Mouse (Mus musculus) intestine, embryonic 16.5 days (tissue): ENCODE measurements around the gene Brap. TPM values are rescaled to one million over a fixed set of nuclear protein-coding genes. Genes with fewer than 3 reads are reported as not detected.
A peak's percentile ranks its signal among the peaks of the same experiment; 100 is the strongest.
"Not testable (repeated sequence)": the region's sequence is repeated elsewhere in the genome, so short reads cannot be mapped to it uniquely, and the experiment has no call there.

Source experiments
- ATAC-seq: fragments of 200-750 bp; cut with Nextera tagmentation; 2 replicates; pipeline ENCODE4 v1.8.0; 2017; ENCODE audit warnings: moderate TSS enrichment, moderate library complexity
- H3K27ac ChIP-seq: fragments of 300-500 bp; sonication (generic); 2 replicates; pipeline ENCODE4 v1.5.1; 2014; ENCODE audit warnings: mild to moderate bottlenecking, low read length
- H3K27me3 ChIP-seq: fragments of 300-500 bp; sonication (generic); replicated peaks from 2 replicates; pipeline ENCODE4 v1.6.1; 2014; ENCODE audit warnings: low read length, control low read depth, mixed read lengths; ENCODE audit not compliant: control insufficient read depth, insufficient read depth
- H3K36me3 ChIP-seq: fragments of 300-500 bp; sonication (generic); 2 replicates; pipeline ENCODE4 v1.6.1; 2014; ENCODE audit warnings: low read length, control low read depth; ENCODE audit not compliant: control insufficient read depth, insufficient read depth
- H3K4me1 ChIP-seq: fragments of 300-500 bp; sonication (generic); 2 replicates; pipeline ENCODE4 v1.6.1; 2014; ENCODE audit warnings: low read length, control low read depth, mixed read lengths; ENCODE audit not compliant: control insufficient read depth, insufficient read depth
- H3K4me2 ChIP-seq: fragments of 300-500 bp; sonication (generic); 2 replicates; pipeline ENCODE4 v1.6.1; 2014; ENCODE audit warnings: low read depth, low read length, control low read depth
- H3K4me3 ChIP-seq: fragments of 300-500 bp; sonication (generic); 2 replicates; pipeline ENCODE4 v1.5.1; 2014; ENCODE audit warnings: mild to moderate bottlenecking, low read length
- H3K9ac ChIP-seq: fragments of 300-500 bp; sonication (generic); 2 replicates; pipeline ENCODE4 v1.6.1; 2014; ENCODE audit warnings: low read depth, low read length
- H3K9me3 ChIP-seq: fragments of 300-500 bp; sonication (generic); 2 replicates; pipeline ENCODE4 v1.6.1; 2016; ENCODE audit warnings: low read length, control low read depth; ENCODE audit not compliant: control insufficient read depth
- WGBS: fragments of 180-500 bp; shearing (Covaris S2); extraction: QIAGEN DNeasy Blood & Tissue Kit; methylation state at CpG from one replicate; pipeline ENCODE4 v1.1.7; 2014; 5-methylcytosine and 5-hydroxymethylcytosine counted together
- polyA plus RNA-seq: library from polyadenylated mRNA; unstranded; fragments of >200 nt; fragmentation: Nextera tagmentation; extraction: Ambion mirVana; gene quantifications from 2 replicates; pipeline ENCODE4 v1.2.1, GENCODE M21; 2015

The Brap gene
- polyA plus RNA-seq, 1 experiment from 2014 or later, result 26.4 TPM

GRCm38 (mm10) chr5:121634668-121635067, 25.7 kb upstream of the Brap start:
- H3K9me3 ChIP-seq, result no peaks in the 10 kb centered on the region
- H3K36me3 ChIP-seq, result no peaks in the 10 kb centered on the region
- WGBS, result 90% methylated on average over 5 of the region's 5 CpGs
- no peak for ATAC-seq
- H3K9ac ChIP-seq, result no peak overlapping the region
- H3K27ac ChIP-seq, result no peak overlapping the region
- no peak overlapping the region for H3K4me2 ChIP-seq
- no peaks in the 10 kb centered on the region for H3K27me3 ChIP-seq
- no peaks in the 10 kb centered on the region for H3K4me1 ChIP-seq
- H3K4me3 ChIP-seq, result no peak overlapping the region

- Histone ChIP-seq H3K4me2 (no peak overlapping the region), H3K9ac (no peak overlapping the region), H3K9me3 (no peaks in the 10 kb centered on the region), H3K27me3 (no peaks in the 10 kb centered on the region), H3K36me3 (no peaks in the 10 kb centered on the region), H3K27ac (no peak overlapping the region), H3K4me3 (no peak overlapping the region), H3K4me1 (no peaks in the 10 kb centered on the region)
- WGBS, result 87% methylated on average over 6 of the region's 6 CpGs
- no peak for ATAC-seq
Measured at GRCm38 (mm10) chr5:121637296-121637695, 23.1 kb upstream of the Brap start.

- ATAC-seq, result no peak
- Histone ChIP-seq H3K27ac (no peak overlapping the region), H3K9ac (no peak overlapping the region), H3K4me2 (no peak overlapping the region), H3K36me3 (no peaks in the 10 kb centered on the region), H3K4me1 (no peaks in the 10 kb centered on the region), H3K4me3 (no peak overlapping the region), H3K9me3 (no peaks in the 10 kb centered on the region), H3K27me3 (no peaks in the 10 kb centered on the region)
- WGBS, result 89% methylated on average over 9 of the region's 9 CpGs
Measured at GRCm38 (mm10) chr5:121639601-121640000, 20.8 kb upstream of the Brap start.

- Histone ChIP-seq H3K9ac (no peak overlapping the region), H3K4me1 (no peaks in the 10 kb centered on the region), H3K4me3 (no peak overlapping the region), H3K4me2 (no peak overlapping the region), H3K9me3 (no peaks in the 10 kb centered on the region), H3K27ac (no peak overlapping the region), H3K36me3 (no peaks in the 10 kb centered on the region), H3K27me3 (no peaks in the 10 kb centered on the region)
- 68% methylated on average over 7 of the region's 7 CpGs for WGBS
- no peak for ATAC-seq
Measured at GRCm38 (mm10) chr5:121649134-121649533, 11.2 kb upstream of the Brap start.

- H3K4me1 ChIP-seq, result no peaks in the 10 kb centered on the region
- no peak for ATAC-seq
- no peak overlapping the region for H3K9ac ChIP-seq
- H3K36me3 ChIP-seq, result no peaks in the 10 kb centered on the region
- H3K9me3 ChIP-seq, result no peaks in the 10 kb centered on the region
- no peak overlapping the region for H3K4me3 ChIP-seq
- H3K27me3 ChIP-seq, result no peaks in the 10 kb centered on the region
- no peak overlapping the region for H3K27ac ChIP-seq
- no peak overlapping the region for H3K4me2 ChIP-seq
- 84% methylated on average over 4 of the region's 4 CpGs for WGBS
Measured at GRCm38 (mm10) chr5:121654526-121654925, 5.8 kb upstream of the Brap start.

- not testable (repeated sequence) for H3K27ac ChIP-seq, H3K4me2 ChIP-seq, H3K4me3 ChIP-seq, H3K9ac ChIP-seq, ATAC-seq, H3K36me3 ChIP-seq, H3K9me3 ChIP-seq, H3K4me1 ChIP-seq, H3K27me3 ChIP-seq
- 72% methylated on average over 6 of the region's 6 CpGs for WGBS
Measured at GRCm38 (mm10) chr5:121656866-121657265, 3.5 kb upstream of the Brap start.

- H3K4me2 ChIP-seq, H3K4me1 ChIP-seq, H3K27me3 ChIP-seq, H3K27ac ChIP-seq, ATAC-seq, H3K9me3 ChIP-seq, H3K9ac ChIP-seq, H3K4me3 ChIP-seq, H3K36me3 ChIP-seq: not testable (repeated sequence)
- WGBS, result 88% methylated on average over 6 of the region's 6 CpGs
Measured at GRCm38 (mm10) chr5:121657656-121658055, 2.7 kb upstream of the Brap start.

- WGBS, result under 1% methylated on average over 26 of the region's 26 CpGs
- H3K9me3 ChIP-seq, result no peaks in the 10 kb centered on the region
- peak overlapping the region; percentile 39 for H3K27ac ChIP-seq
- peak overlapping the region; percentile 96 for H3K9ac ChIP-seq
- H3K4me1 ChIP-seq, result peaks cover 7% of the 10 kb centered on the region; the same call in 1 of the 2 replicates
- H3K4me2 ChIP-seq, result peak overlapping the region; percentile 72
- peak overlapping the region; percentile 97 for H3K4me3 ChIP-seq
- no peaks in the 10 kb centered on the region for H3K27me3 ChIP-seq
- peaks cover 8% of the 10 kb centered on the region; the same call in 1 of the 2 replicates for H3K36me3 ChIP-seq
- peak; percentile 28 for ATAC-seq
Measured at GRCm38 (mm10) chr5:121660897-121661254, 513 bp downstream of the Brap start.

GRCm38 (mm10) chr5:121661494-121661893, 1.1 kb downstream of the Brap start:
- peak overlapping the region; percentile 96 for H3K9ac ChIP-seq
- no peak for ATAC-seq
- 82% methylated on average over 5 of the region's 5 CpGs for WGBS
- no peak overlapping the region for H3K27ac ChIP-seq
- no peaks in the 10 kb centered on the region for H3K27me3 ChIP-seq
- no peaks in the 10 kb centered on the region for H3K9me3 ChIP-seq
- H3K4me1 ChIP-seq, result peaks cover 7% of the 10 kb centered on the region; the same call in 1 of the 2 replicates
- peak overlapping the region; percentile 72 for H3K4me2 ChIP-seq
- H3K4me3 ChIP-seq, result peak overlapping the region; percentile 97
- peaks cover 12% of the 10 kb centered on the region; the same call in 1 of the 2 replicates for H3K36me3 ChIP-seq

GRCm38 (mm10) chr5:121663456-121663855, 3.1 kb downstream of the Brap start:
- no peaks in the 10 kb centered on the region for H3K27me3 ChIP-seq
- no peaks in the 10 kb centered on the region for H3K9me3 ChIP-seq
- ATAC-seq, result no peak
- WGBS, result 81% methylated on average over 8 of the region's 8 CpGs
- H3K4me2 ChIP-seq, result no peak overlapping the region
- peaks cover 12% of the 10 kb centered on the region for H3K36me3 ChIP-seq
- H3K27ac ChIP-seq, result no peak overlapping the region
- H3K9ac ChIP-seq, result no peak overlapping the region
- H3K4me3 ChIP-seq, result no peak overlapping the region
- peaks cover 7% of the 10 kb centered on the region; the same call in 1 of the 2 replicates for H3K4me1 ChIP-seq
